Mouse (Mus musculus): ENCODE data around the gene Gdpgp1. TPM values are rescaled to one million over a fixed set of nuclear protein-coding genes. Genes with fewer than 3 reads are reported as not detected.

The Gdpgp1 gene
- polyA plus RNA-seq, 1 experiment from 2014 or later, result 5.6 TPM

- 95% methylated on average over 4 of the region's 4 CpGs for WGBS
- no peak for DNase-seq (ENCODE audit: low spot score)
- Histone ChIP-seq H3K36me3 (ENCODE audit: control insufficient read depth, insufficient read depth, low read length) (peaks cover 7% of the 10 kb centered on the region; the same call in 1 of the 2 replicates), H3K9me3 (ENCODE audit: control insufficient read depth, low read length) (no peaks in the 10 kb centered on the region), H3K27ac (ENCODE audit: low read depth, low read length) (no peak overlapping the region), H3K9ac (ENCODE audit: low read depth, low read length) (no peak overlapping the region), H3K4me1 (replicated peaks; ENCODE audit: control insufficient read depth, insufficient read depth, low read length) (no peaks in the 10 kb centered on the region), H3K27me3 (ENCODE audit: control insufficient read depth, insufficient read depth, low read length) (no peaks in the 10 kb centered on the region), H3K4me3 (ENCODE audit: low read depth, low read length) (no peak overlapping the region), H3K4me2 (replicated peaks; ENCODE audit: low read depth, low read length) (no peak overlapping the region)
- no peak for ATAC-seq (ENCODE audit: low FRiP score)
These were observed 5.6 kb upstream of the Gdpgp1 start for GRCm38 (mm10) chr7:80227065-80227464.

GRCm38 (mm10) chr7:80230196-80230595 lies 2.5 kb upstream of the Gdpgp1 start:
- WGBS, result 74% methylated on average over 6 of the region's 6 CpGs
- H3K36me3 ChIP-seq (ENCODE audit: control insufficient read depth, insufficient read depth, low read length), result no peaks in the 10 kb centered on the region; the same call in 1 of the 2 replicates
- H3K27ac ChIP-seq (ENCODE audit: low read depth, low read length), result no peak overlapping the region
- H3K27me3 ChIP-seq (ENCODE audit: control insufficient read depth, insufficient read depth, low read length), result no peaks in the 10 kb centered on the region
- DNase-seq (ENCODE audit: low spot score) (no peak), ATAC-seq (ENCODE audit: low FRiP score) (no peak)
- H3K4me3 ChIP-seq (ENCODE audit: low read depth, low read length), result no peak overlapping the region
- no peak overlapping the region for H3K9ac ChIP-seq (ENCODE audit: low read depth, low read length)
- H3K9me3 ChIP-seq (ENCODE audit: control insufficient read depth, low read length), result no peaks in the 10 kb centered on the region
- no peak overlapping the region for H3K4me2 ChIP-seq (replicated peaks; ENCODE audit: low read depth, low read length)
- H3K4me1 ChIP-seq (replicated peaks; ENCODE audit: control insufficient read depth, insufficient read depth, low read length), result no peaks in the 10 kb centered on the region

GRCm38 (mm10) chr7:80231971-80232488 lies 635 bp upstream of the Gdpgp1 start:
- Histone ChIP-seq H3K4me3 (ENCODE audit: low read depth, low read length) (peak overlapping the region; percentile 52), H3K9me3 (ENCODE audit: control insufficient read depth, low read length) (no peaks in the 10 kb centered on the region), H3K9ac (ENCODE audit: low read depth, low read length) (peak overlapping the region; percentile 35; the same call in 1 of the 2 replicates), H3K4me2 (replicated peaks; ENCODE audit: low read depth, low read length) (peak overlapping the region; percentile 55), H3K4me1 (replicated peaks; ENCODE audit: control insufficient read depth, insufficient read depth, low read length) (no peaks in the 10 kb centered on the region), H3K27me3 (ENCODE audit: control insufficient read depth, insufficient read depth, low read length) (no peaks in the 10 kb centered on the region), H3K36me3 (ENCODE audit: control insufficient read depth, insufficient read depth, low read length) (no peaks in the 10 kb centered on the region; the same call in 1 of the 2 replicates), H3K27ac (ENCODE audit: low read depth, low read length) (no peak overlapping the region)
- DNase-seq (ENCODE audit: low spot score) (no peak), ATAC-seq (ENCODE audit: low FRiP score) (no peak; the same call in 1 of the 2 replicates)
- 2% methylated on average over 29 of the region's 29 CpGs for WGBS

- H3K4me2 ChIP-seq (replicated peaks; ENCODE audit: low read depth, low read length), result no peak overlapping the region
- H3K9me3 ChIP-seq (ENCODE audit: control insufficient read depth, low read length), result no peaks in the 10 kb centered on the region
- H3K4me1 ChIP-seq (replicated peaks; ENCODE audit: control insufficient read depth, insufficient read depth, low read length), result no peaks in the 10 kb centered on the region
- ATAC-seq (ENCODE audit: low FRiP score), result no peak
- H3K36me3 ChIP-seq (ENCODE audit: control insufficient read depth, insufficient read depth, low read length), result 0 out of 2 replicates have a peak, but pooled peaks cover 1% of the 10 kb centered on the region
- no peak overlapping the region for H3K4me3 ChIP-seq (ENCODE audit: low read depth, low read length)
- H3K9ac ChIP-seq (ENCODE audit: low read depth, low read length), result no peak overlapping the region
- no peak overlapping the region for H3K27ac ChIP-seq (ENCODE audit: low read depth, low read length)
- no peak for DNase-seq (ENCODE audit: low spot score)
- WGBS, result 81% methylated on average over 9 of the region's 9 CpGs
- H3K27me3 ChIP-seq (ENCODE audit: control insufficient read depth, insufficient read depth, low read length), result no peaks in the 10 kb centered on the region
These were observed 1.1 kb downstream of the Gdpgp1 start for GRCm38 (mm10) chr7:80233799-80234198.

- no peak for ATAC-seq (ENCODE audit: low FRiP score)
- Histone ChIP-seq H3K4me3 (ENCODE audit: low read depth, low read length) (no peak overlapping the region), H3K27ac (ENCODE audit: low read depth, low read length) (no peak overlapping the region), H3K9me3 (ENCODE audit: control insufficient read depth, low read length) (no peaks in the 10 kb centered on the region), H3K36me3 (ENCODE audit: control insufficient read depth, insufficient read depth, low read length) (0 out of 2 replicates have a peak, but pooled peaks cover 3% of the 10 kb centered on the region), H3K4me2 (replicated peaks; ENCODE audit: low read depth, low read length) (no peak overlapping the region), H3K27me3 (ENCODE audit: control insufficient read depth, insufficient read depth, low read length) (no peaks in the 10 kb centered on the region), H3K4me1 (replicated peaks; ENCODE audit: control insufficient read depth, insufficient read depth, low read length) (no peaks in the 10 kb centered on the region), H3K9ac (ENCODE audit: low read depth, low read length) (no peak overlapping the region)
- WGBS, result 92% methylated on average over 10 of the region's 10 CpGs
- no peak for DNase-seq (ENCODE audit: low spot score)
These were observed 5.9 kb downstream of the Gdpgp1 start for GRCm38 (mm10) chr7:80238542-80238941.

GRCm38 (mm10) chr7:80241661-80242060 lies 9.0 kb downstream of the Gdpgp1 start:
- H3K4me2 ChIP-seq (replicated peaks; ENCODE audit: low read depth, low read length), result no peak overlapping the region
- H3K9ac ChIP-seq (ENCODE audit: low read depth, low read length), result no peak overlapping the region
- DNase-seq (ENCODE audit: low spot score) (no peak), ATAC-seq (ENCODE audit: low FRiP score) (no peak)
- no peak overlapping the region for H3K27ac ChIP-seq (ENCODE audit: low read depth, low read length)
- whole genome bisulfite sequencing, result 91% methylated on average over 4 of the region's 4 CpGs
- H3K36me3 ChIP-seq (ENCODE audit: control insufficient read depth, insufficient read depth, low read length), result 0 out of 2 replicates have a peak, but pooled peaks cover 3% of the 10 kb centered on the region
- no peaks in the 10 kb centered on the region for H3K9me3 ChIP-seq (ENCODE audit: control insufficient read depth, low read length)
- no peaks in the 10 kb centered on the region for H3K4me1 ChIP-seq (replicated peaks; ENCODE audit: control insufficient read depth, insufficient read depth, low read length)
- H3K4me3 ChIP-seq (ENCODE audit: low read depth, low read length), result no peak overlapping the region
- no peaks in the 10 kb centered on the region for H3K27me3 ChIP-seq (ENCODE audit: control insufficient read depth, insufficient read depth, low read length)

- H3K4me1 ChIP-seq (replicated peaks; ENCODE audit: control insufficient read depth, insufficient read depth, low read length), result no peaks in the 10 kb centered on the region
- no peak for DNase-seq (ENCODE audit: low spot score)
- H3K27me3 ChIP-seq (ENCODE audit: control insufficient read depth, insufficient read depth, low read length), result no peaks in the 10 kb centered on the region
- no peak overlapping the region for H3K9ac ChIP-seq (ENCODE audit: low read depth, low read length)
- no peaks in the 10 kb centered on the region for H3K9me3 ChIP-seq (ENCODE audit: control insufficient read depth, low read length)
- H3K27ac ChIP-seq (ENCODE audit: low read depth, low read length), result no peak overlapping the region
- no peak overlapping the region for H3K4me2 ChIP-seq (replicated peaks; ENCODE audit: low read depth, low read length)
- no peak overlapping the region for H3K4me3 ChIP-seq (ENCODE audit: low read depth, low read length)
- no peak for ATAC-seq (ENCODE audit: low FRiP score)
- 87% methylated on average over 4 of the region's 4 CpGs for WGBS
- H3K36me3 ChIP-seq (ENCODE audit: control insufficient read depth, insufficient read depth, low read length), result no peaks in the 10 kb centered on the region
These were observed 12.2 kb downstream of the Gdpgp1 start for GRCm38 (mm10) chr7:80244851-80245250.

- peak; percentile 99 for DNase-seq (ENCODE audit: low spot score)
These were observed 13.6 kb downstream of the Gdpgp1 start, which contains the start of gene Ttll13 for GRCm38 (mm10) chr7:80246148-80246721. Ttll13 (plus strand) TSS chr7:80246376.

GRCm38 (mm10) chr7:80246859-80247258 lies 14.2 kb downstream of the Gdpgp1 start:
- Histone ChIP-seq H3K4me3 (ENCODE audit: low read depth, low read length) (no peak overlapping the region), H3K4me2 (replicated peaks; ENCODE audit: low read depth, low read length) (peak overlapping the region; percentile 53; the same call in 1 of the 2 replicates), H3K9me3 (ENCODE audit: control insufficient read depth, low read length) (no peaks in the 10 kb centered on the region), H3K27ac (ENCODE audit: low read depth, low read length) (peak overlapping the region; percentile 79; the same call in 1 of the 2 replicates), H3K36me3 (ENCODE audit: control insufficient read depth, insufficient read depth, low read length) (no peaks in the 10 kb centered on the region), H3K27me3 (ENCODE audit: control insufficient read depth, insufficient read depth, low read length) (no peaks in the 10 kb centered on the region), H3K9ac (ENCODE audit: low read depth, low read length) (no peak overlapping the region), H3K4me1 (replicated peaks; ENCODE audit: control insufficient read depth, insufficient read depth, low read length) (no peaks in the 10 kb centered on the region)
- no peak for ATAC-seq (ENCODE audit: low FRiP score)
- DNase-seq (ENCODE audit: low spot score), result no peak
- WGBS, result 73% methylated on average over 7 of the region's 7 CpGs

More at GRCm38 (mm10) chr7:80246148-80246721, 13.6 kb downstream of the Gdpgp1 start, which contains the start of gene Ttll13:
- peak; percentile 98 for ATAC-seq (ENCODE audit: low FRiP score)
- no peaks in the 10 kb centered on the region for H3K27me3 ChIP-seq (ENCODE audit: control insufficient read depth, insufficient read depth, low read length)
- H3K9ac ChIP-seq (ENCODE audit: low read depth, low read length), result peak within 1 kb of the TSS; percentile 63
- H3K4me2 ChIP-seq (replicated peaks; ENCODE audit: low read depth, low read length), result peak within 1 kb of the TSS; percentile 53
- under 1% methylated on average over 48 of the region's 48 CpGs for WGBS
- no peaks in the 10 kb centered on the region for H3K4me1 ChIP-seq (replicated peaks; ENCODE audit: control insufficient read depth, insufficient read depth, low read length)
- peak within 1 kb of the TSS; percentile 79 for H3K27ac ChIP-seq (ENCODE audit: low read depth, low read length)
- no peaks in the 10 kb centered on the region for H3K36me3 ChIP-seq (ENCODE audit: control insufficient read depth, insufficient read depth, low read length)
- peak within 1 kb of the TSS; percentile 41 for H3K4me3 ChIP-seq (ENCODE audit: low read depth, low read length)
- H3K9me3 ChIP-seq (ENCODE audit: control insufficient read depth, low read length), result no peaks in the 10 kb centered on the region
